Mouse (Mus musculus) small intestine, adult 2 months (tissue): Measurements from ENCODE around the gene Pkm.

ENCODE experiments used
- CTCF ChIP-seq: fragments of 200-500 bp; IDR thresholded peaks from 2 replicates; pipeline ENCODE4 v1.5.1; 2012; ENCODE audit warnings: low read depth, mild to moderate bottlenecking, control low read depth, inconsistent platforms, low read length, moderate library complexity, mixed read lengths; ENCODE audit not compliant: insufficient replicate concordance, insufficient read length; ENCODE audit errors: extremely low read depth
- POLR2A ChIP-seq: fragments of 200-500 bp; IDR thresholded peaks from 2 replicates; pipeline ENCODE4 v1.6.1; 2012; ENCODE audit warnings: low read depth, mild to moderate bottlenecking, control low read depth, inconsistent platforms, low read length, moderate library complexity

- TF ChIP-seq CTCF (no peak), POLR2A (no peak)
Measured at GRCm38 (mm10) chr9:59725515-59725914, 69.3 kb downstream of the Pkm start.
